Mouse (Mus musculus) large intestine, adult 2 months (tissue): ENCODE results near the gene Ccdc177. TPM values are rescaled to one million over a fixed set of nuclear protein-coding genes. Genes with fewer than 3 reads are reported as not detected.

Experiments
- polyA plus RNA-seq: library from polyadenylated mRNA; depleted of rRNA; stranded (reverse); fragments of >200 nt; gene quantifications from 2 replicates; pipeline ENCODE4 v1.2.3, GENCODE M21; 2012; rRNA removed

Gene Ccdc177
- polyA plus RNA-seq, 1 experiment: 0.02 TPM

Other genes with a start within 250 kb of the Ccdc177 start
- 0.78 and 0.82 TPM in 2 replicates for gene Galnt16, start 242.4 kb downstream of the Ccdc177 start, polyA plus RNA-seq
- gene Slc39a9, start 116.8 kb downstream of the Ccdc177 start, polyA plus RNA-seq: 45.1 and 87.2 TPM in 2 replicates
- gene Erh, start 116.3 kb downstream of the Ccdc177 start, polyA plus RNA-seq: 41.8 and 42.0 TPM in 2 replicates
- gene Plekhd1, start 68.1 kb downstream of the Ccdc177 start, polyA plus RNA-seq: 0.29 and 0.30 TPM in 2 replicates
- gene Susd6, start 29.8 kb upstream of the Ccdc177 start, polyA plus RNA-seq: 24.4 and 43.5 TPM in 2 replicates
- gene Srsf5, start 184.8 kb upstream of the Ccdc177 start, polyA plus RNA-seq: 164 and 292 TPM in 2 replicates
- not detected in 2 replicates for gene Slc10a1, start 208.0 kb upstream of the Ccdc177 start, polyA plus RNA-seq